8 mouse cellular contexts compared by ENCODE assay signal in genomic region chr5:41888834-41889233, GRCm38 (mm10). TPM values are rescaled to one million over a fixed set of nuclear protein-coding genes. Genes with fewer than 3 reads are reported as not detected.
DNase-seq lines count a peak whose midpoint lies in the region; ATAC-seq and TF ChIP-seq lines count a peak whose summit lies in the region.

No protein-coding gene starts in this region.

- no peak overlapping the region for H3K4me2 ChIP-seq in lung, postnatal 0 days (replicated peaks; ENCODE audit: low read depth, low read length)

- no peaks in the 10 kb centered on the region for H3K9me3 ChIP-seq in lung, postnatal 0 days (ENCODE audit: low read length)

- ATAC-seq in lung, postnatal 0 days, result no peak

- peak; percentile 41 for TF ChIP-seq CTCF in lung, postnatal 0 days (IDR thresholded peaks at IDR 0.05)

- TF ChIP-seq EP300 in lung, postnatal 0 days (IDR thresholded peaks at IDR 0.05), result no peak

- 55% methylated on average over 3 of the region's 3 CpGs for WGBS in lung, postnatal 0 days

- no peak overlapping the region for H3K9ac ChIP-seq in lung, postnatal 0 days (replicated peaks; ENCODE audit: low read depth)

- no peaks in the 10 kb centered on the region for H3K27me3 ChIP-seq in lung, postnatal 0 days (replicated peaks; ENCODE audit: insufficient read depth, low read length)

- H3K27ac ChIP-seq in lung, postnatal 0 days (ENCODE audit: low read length), result no peak overlapping the region

- no peak overlapping the region for H3K4me3 ChIP-seq in lung, postnatal 0 days (ENCODE audit: low read depth, low read length)

- peak; percentile 26 for DNase-seq in adrenal gland, adult 2 months
- DNase-seq in adrenal gland, postnatal 4 days (ENCODE audit: low spot score in 2 of 2), result no peak
- DNase-seq in lung, postnatal 0 days (ENCODE audit: low spot score), result peak; percentile 15
- DNase-seq in lung, postnatal 4 days, result no peak
- DNase-seq in layer of hippocampus, postnatal 14 days (ENCODE audit: low spot score in 2 of 2), result peak; percentile 23 to 67
- peak; percentile 45 for DNase-seq in telencephalon, adult 2 months (ENCODE audit: low read depth, low spot score)
- DNase-seq in lung, adult 18-20 months, result no peak
- DNase-seq in spleen, postnatal 14 days (ENCODE audit: low spot score in 2 of 2), result no peak

- H3K4me1 ChIP-seq in lung, postnatal 0 days (ENCODE audit: insufficient read depth, low read depth, low read length), result no peaks in the 10 kb centered on the region

- H3K36me3 ChIP-seq in lung, postnatal 0 days (ENCODE audit: insufficient read depth, low read length), result no peaks in the 10 kb centered on the region

RNA-seq across cellular contexts. Expression of gene Bod1l, which starts 44.7 kb away (rescaled TPM):
- 10 to 100 TPM; 23.5 to 34.7 TPM for total RNA-seq in adrenal gland, adult 2 months (2021)
- 4.5 and 11.9 TPM in 2 replicates for polyA plus RNA-seq in adrenal gland, adult 2 months (2012; rRNA removed)
- 10 to 100 TPM; 33.7 to 36.9 TPM for total RNA-seq in adrenal gland, postnatal 4 days (2021)
- 19.7 and 22.3 TPM in 2 replicates for polyA plus RNA-seq in lung, postnatal 0 days (2015; fragmentation: Nextera tagmentation; extraction: Ambion mirVana)
- total RNA-seq in layer of hippocampus, postnatal 14 days (2021), result 10 to 100 TPM; 36.2 to 37.9 TPM

Comparison
In these comparisons a context has a peak if more than half of its experiments do, and no peak if none do; other contexts are left out.
1. DNase-seq: peak in adrenal gland, adult 2 months (single experiment), lung, postnatal 0 days (single experiment), layer of hippocampus, postnatal 14 days (2 of 2) and telencephalon, adult 2 months (single experiment); none in adrenal gland, postnatal 4 days (0 of 2), lung, postnatal 4 days (0 of 2), lung, adult 18-20 months (0 of 2) and spleen, postnatal 14 days (0 of 2).